Mouse (Mus musculus): Measurements from ENCODE around the gene Galntl6. TPM values are rescaled to one million over a fixed set of nuclear protein-coding genes. Genes with fewer than 3 reads are reported as not detected.

Gene Galntl6
- polyA plus RNA-seq, 1 experiment, result not detected

- Histone ChIP-seq H3ac (ENCODE audit: control insufficient read depth, insufficient read length) (no peak overlapping the region), H3K27me3 (ENCODE audit: control insufficient read depth, insufficient read depth, insufficient read length) (no peaks in the 10 kb centered on the region), H3K4me3 (no peak overlapping the region), H3K36me3 (ENCODE audit: control insufficient read depth, insufficient read depth) (no peaks in the 10 kb centered on the region), H3K4me2 (ENCODE audit: low read depth) (no peak overlapping the region), H3K79me2 (ENCODE audit: control insufficient read depth, insufficient read depth) (no peaks in the 10 kb centered on the region)
- no peak for TF ChIP-seq CEBPB (IDR thresholded peaks at IDR 0.05; ENCODE audit: insufficient read depth, poor library complexity, severe bottlenecking)
- TF ChIP-seq MYOD1 (IDR thresholded peaks at IDR 0.05; ENCODE audit: control insufficient read depth in 1 of 3, insufficient read length in 2 of 3, low read depth in 2 of 3), result no peak
- TF ChIP-seq POLR2AphosphoS2 (IDR thresholded peaks at IDR 0.05; ENCODE audit: insufficient read length, low read depth), result no peak
- TF ChIP-seq MYOG (IDR thresholded peaks at IDR 0.05; ENCODE audit: control insufficient read depth in 1 of 3, insufficient read depth in 1 of 3, insufficient read length in 2 of 3, low read depth in 2 of 3), result no peak
- no peak for TF ChIP-seq E2F4 (IDR thresholded peaks at IDR 0.05; ENCODE audit: insufficient read depth)
- TF ChIP-seq TCF12 (IDR thresholded peaks at IDR 0.05; ENCODE audit: insufficient read depth, poor library complexity, severe bottlenecking), result no peak
Observed at GRCm38 (mm10) chr8:57879452-57879851, 1033.0 kb downstream of the Galntl6 start.

- no peak overlapping the region for H3K4me2 ChIP-seq (ENCODE audit: low read depth)
- H3K4me3 ChIP-seq, result no peak overlapping the region
- H3ac ChIP-seq (ENCODE audit: control insufficient read depth, insufficient read length), result no peak overlapping the region
- H3K27me3 ChIP-seq (ENCODE audit: control insufficient read depth, insufficient read depth, insufficient read length), result no peaks in the 10 kb centered on the region
- no peaks in the 10 kb centered on the region for H3K36me3 ChIP-seq (ENCODE audit: control insufficient read depth, insufficient read depth)
- no peaks in the 10 kb centered on the region for H3K79me2 ChIP-seq (ENCODE audit: control insufficient read depth, insufficient read depth)
- TF ChIP-seq POLR2AphosphoS2 (IDR thresholded peaks at IDR 0.05; ENCODE audit: insufficient read length, low read depth) (no peak), SRF (IDR thresholded peaks at IDR 0.05; ENCODE audit: control insufficient read depth, insufficient read length, low read depth) (no peak), REST (IDR thresholded peaks at IDR 0.05; ENCODE audit: insufficient read depth, insufficient read length) (no peak), TCF12 (IDR thresholded peaks at IDR 0.05; ENCODE audit: insufficient read depth, poor library complexity, severe bottlenecking) (no peak), TCF3 (IDR thresholded peaks at IDR 0.05; ENCODE audit: insufficient read length, low read depth) (no peak), MYOG (IDR thresholded peaks at IDR 0.05; ENCODE audit: control insufficient read depth in 1 of 3, insufficient read depth in 1 of 3, insufficient read length in 2 of 3, low read depth in 2 of 3) (no peak)
Observed at GRCm38 (mm10) chr8:57849074-57849473, 1063.4 kb downstream of the Galntl6 start.

- Histone ChIP-seq H3K79me2 (ENCODE audit: control insufficient read depth, insufficient read depth) (no peaks in the 10 kb centered on the region), H3K36me3 (ENCODE audit: control insufficient read depth, insufficient read depth) (no peaks in the 10 kb centered on the region)
Observed at GRCm38 (mm10) chr8:57843461-57843860, 1069.0 kb downstream of the Galntl6 start.

GRCm38 (mm10) chr8:57842462-57843391 lies 1069.7 kb downstream of the Galntl6 start:
- Histone ChIP-seq H3ac (ENCODE audit: control insufficient read depth, insufficient read length) (no peak overlapping the region), H3K27me3 (ENCODE audit: control insufficient read depth, insufficient read depth, insufficient read length) (no peaks in the 10 kb centered on the region), H3K4me2 (ENCODE audit: low read depth) (no peak overlapping the region), H3K36me3 (ENCODE audit: control insufficient read depth, insufficient read depth) (no peaks in the 10 kb centered on the region), H3K4me3 (no peak overlapping the region), H3K79me2 (ENCODE audit: control insufficient read depth, insufficient read depth) (no peaks in the 10 kb centered on the region)
- TF ChIP-seq E2F4 (IDR thresholded peaks at IDR 0.05; ENCODE audit: insufficient read depth), result no peak
- no peak for TF ChIP-seq POLR2AphosphoS2 (IDR thresholded peaks at IDR 0.05; ENCODE audit: insufficient read length, low read depth)
- no peak for TF ChIP-seq MYOG (IDR thresholded peaks at IDR 0.05; ENCODE audit: control insufficient read depth in 1 of 3, insufficient read depth in 1 of 3, insufficient read length in 2 of 3, low read depth in 2 of 3)
- no peak for TF ChIP-seq MAX (IDR thresholded peaks at IDR 0.05; ENCODE audit: low read depth)
- no peak for TF ChIP-seq MYOD1 (IDR thresholded peaks at IDR 0.05; ENCODE audit: control insufficient read depth in 1 of 3, insufficient read length in 2 of 3, low read depth in 2 of 3)
- TF ChIP-seq SRF (IDR thresholded peaks at IDR 0.05; ENCODE audit: control insufficient read depth, insufficient read length, low read depth), result no peak
- TF ChIP-seq TCF12 (IDR thresholded peaks at IDR 0.05; ENCODE audit: insufficient read depth, poor library complexity, severe bottlenecking), result no peak
- no peak for TF ChIP-seq TCF3 (IDR thresholded peaks at IDR 0.05; ENCODE audit: insufficient read length, low read depth)
- no peak for TF ChIP-seq USF1 (IDR thresholded peaks at IDR 0.05; ENCODE audit: low read depth)
- TF ChIP-seq REST (IDR thresholded peaks at IDR 0.05; ENCODE audit: insufficient read depth, insufficient read length), result no peak
- TF ChIP-seq CEBPB (IDR thresholded peaks at IDR 0.05; ENCODE audit: insufficient read depth, poor library complexity, severe bottlenecking), result no peak
- no peak for TF ChIP-seq POLR2A (IDR thresholded peaks at IDR 0.05; ENCODE audit: insufficient read length, low read depth)

More at GRCm38 (mm10) chr8:57843461-57843860, 1069.0 kb downstream of the Galntl6 start:
- Histone ChIP-seq H3K4me2 (ENCODE audit: low read depth) (no peak overlapping the region), H3ac (ENCODE audit: control insufficient read depth, insufficient read length) (no peak overlapping the region), H3K4me3 (no peak overlapping the region), H3K27me3 (ENCODE audit: control insufficient read depth, insufficient read depth, insufficient read length) (no peaks in the 10 kb centered on the region)
- TF ChIP-seq TCF3 (IDR thresholded peaks at IDR 0.05; ENCODE audit: insufficient read length, low read depth), result no peak
- TF ChIP-seq USF1 (IDR thresholded peaks at IDR 0.05; ENCODE audit: low read depth), result no peak
- no peak for TF ChIP-seq POLR2AphosphoS2 (IDR thresholded peaks at IDR 0.05; ENCODE audit: insufficient read length, low read depth)
- TF ChIP-seq SRF (IDR thresholded peaks at IDR 0.05; ENCODE audit: control insufficient read depth, insufficient read length, low read depth), result no peak
- no peak for TF ChIP-seq MYOG (IDR thresholded peaks at IDR 0.05; ENCODE audit: control insufficient read depth in 1 of 3, insufficient read depth in 1 of 3, insufficient read length in 2 of 3, low read depth in 2 of 3)
- TF ChIP-seq MAX (IDR thresholded peaks at IDR 0.05; ENCODE audit: low read depth), result no peak

- Histone ChIP-seq H3K27me3 (ENCODE audit: control insufficient read depth, insufficient read depth, insufficient read length) (peaks cover 2% of the 10 kb centered on the region), H3K4me2 (ENCODE audit: low read depth) (no peak overlapping the region), H3K36me3 (ENCODE audit: control insufficient read depth, insufficient read depth) (no peaks in the 10 kb centered on the region), H3ac (ENCODE audit: control insufficient read depth, insufficient read length) (no peak overlapping the region), H3K4me3 (no peak overlapping the region), H3K79me2 (ENCODE audit: control insufficient read depth, insufficient read depth) (no peaks in the 10 kb centered on the region)
- TF ChIP-seq REST (IDR thresholded peaks at IDR 0.05; ENCODE audit: insufficient read depth, insufficient read length) (no peak), TCF3 (IDR thresholded peaks at IDR 0.05; ENCODE audit: insufficient read length, low read depth) (no peak), E2F4 (IDR thresholded peaks at IDR 0.05; ENCODE audit: insufficient read depth) (no peak), MYOG (IDR thresholded peaks at IDR 0.05; ENCODE audit: control insufficient read depth in 1 of 3, insufficient read depth in 1 of 3, insufficient read length in 2 of 3, low read depth in 2 of 3) (no peak), USF1 (IDR thresholded peaks at IDR 0.05; ENCODE audit: low read depth) (no peak), MYOD1 (IDR thresholded peaks at IDR 0.05; ENCODE audit: control insufficient read depth in 1 of 3, insufficient read length in 2 of 3, low read depth in 2 of 3) (no peak), SRF (IDR thresholded peaks at IDR 0.05; ENCODE audit: control insufficient read depth, insufficient read length, low read depth) (no peak), CEBPB (IDR thresholded peaks at IDR 0.05; ENCODE audit: insufficient read depth, poor library complexity, severe bottlenecking) (no peak), POLR2A (IDR thresholded peaks at IDR 0.05; ENCODE audit: insufficient read length, low read depth) (no peak), TCF12 (IDR thresholded peaks at IDR 0.05; ENCODE audit: insufficient read depth, poor library complexity, severe bottlenecking) (no peak), POLR2AphosphoS2 (IDR thresholded peaks at IDR 0.05; ENCODE audit: insufficient read length, low read depth) (no peak), MAX (IDR thresholded peaks at IDR 0.05; ENCODE audit: low read depth) (no peak)
Observed at GRCm38 (mm10) chr8:57841446-57841845, 1071.0 kb downstream of the Galntl6 start.

Measured in myocyte (in vitro differentiated cells).